Mouse (Mus musculus): ENCODE data around the gene Pet117. TPM values are rescaled to one million over a fixed set of nuclear protein-coding genes. Genes with fewer than 3 reads are reported as not detected.
A peak's percentile ranks its signal among the peaks of the same experiment; 100 is the strongest.

Pet117 gene
- polyA plus RNA-seq, 1 experiment from 2014 or later: 1.6 TPM

GRCm38 (mm10) chr2:144343158-144343557 is 25.6 kb upstream of the Pet117 start:
- Histone ChIP-seq H3K9me3 (ENCODE audit: low read length) (no peaks in the 10 kb centered on the region), H3K36me3 (ENCODE audit: insufficient read depth, low read length) (no peaks in the 10 kb centered on the region), H3K9ac (replicated peaks; ENCODE audit: low read depth) (no peak overlapping the region), H3K27ac (ENCODE audit: low read length) (no peak overlapping the region), H3K4me1 (ENCODE audit: insufficient read depth, low read depth, low read length) (no peaks in the 10 kb centered on the region), H3K27me3 (replicated peaks; ENCODE audit: insufficient read depth, low read length) (no peaks in the 10 kb centered on the region), H3K4me3 (ENCODE audit: low read depth, low read length) (no peak overlapping the region), H3K4me2 (replicated peaks; ENCODE audit: low read depth, low read length) (no peak overlapping the region)
- ATAC-seq: no peak
- no peak for DNase-seq (ENCODE audit: low spot score)
- TF ChIP-seq CTCF (IDR thresholded peaks at IDR 0.05): no peak
- no peak for TF ChIP-seq EP300 (IDR thresholded peaks at IDR 0.05)
- WGBS: 66% methylated on average over 4 of the region's 4 CpGs

DNA sequence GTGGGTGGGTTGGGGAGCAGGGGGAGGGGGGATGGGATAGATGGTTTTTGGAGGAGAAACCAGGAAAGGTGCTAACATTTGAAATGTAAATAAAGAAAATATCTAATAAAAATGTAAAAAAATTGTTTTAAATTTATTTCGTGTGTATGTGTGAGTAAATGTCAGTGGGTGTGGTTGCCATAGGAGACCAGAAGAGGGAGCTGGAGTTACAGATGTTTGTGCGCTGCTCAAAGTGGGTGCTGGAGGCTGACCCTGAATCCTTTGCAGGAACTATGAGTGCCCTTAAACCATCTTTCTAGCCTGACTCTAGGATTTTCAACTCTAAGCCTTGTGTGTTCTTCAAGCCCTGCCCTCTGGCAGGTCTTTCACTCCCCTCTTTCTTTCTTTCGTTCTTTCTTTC is 20.3 kb upstream of the Pet117 start:
- Histone ChIP-seq H3K36me3 (ENCODE audit: insufficient read depth, low read length) (no peaks in the 10 kb centered on the region), H3K9me3 (ENCODE audit: low read length) (no peaks in the 10 kb centered on the region)

GRCm38 (mm10) chr2:144352843-144353242 is 16.0 kb upstream of the Pet117 start:
- 83% methylated on average over 11 of the region's 11 CpGs for WGBS
- ATAC-seq: no peak
- no peak overlapping the region for H3K4me2 ChIP-seq (replicated peaks; ENCODE audit: low read depth, low read length)
- no peaks in the 10 kb centered on the region for H3K36me3 ChIP-seq (ENCODE audit: insufficient read depth, low read length)
- no peak overlapping the region for H3K4me3 ChIP-seq (ENCODE audit: low read depth, low read length)
- H3K9me3 ChIP-seq (ENCODE audit: low read length): no peaks in the 10 kb centered on the region
- H3K27me3 ChIP-seq (replicated peaks; ENCODE audit: insufficient read depth, low read length): no peaks in the 10 kb centered on the region
- TF ChIP-seq CTCF (IDR thresholded peaks at IDR 0.05) (no peak), EP300 (IDR thresholded peaks at IDR 0.05) (no peak)
- no peak overlapping the region for H3K9ac ChIP-seq (replicated peaks; ENCODE audit: low read depth)
- no peak for DNase-seq (ENCODE audit: low spot score)
- H3K27ac ChIP-seq (ENCODE audit: low read length): no peak overlapping the region
- no peaks in the 10 kb centered on the region for H3K4me1 ChIP-seq (ENCODE audit: insufficient read depth, low read depth, low read length)

More for the DNA sequence above, 20.3 kb upstream of the Pet117 start:
- H3K4me2 ChIP-seq (replicated peaks; ENCODE audit: low read depth, low read length): no peak overlapping the region
- H3K4me1 ChIP-seq (ENCODE audit: insufficient read depth, low read depth, low read length): no peaks in the 10 kb centered on the region
- no peak overlapping the region for H3K4me3 ChIP-seq (ENCODE audit: low read depth, low read length)
- no peaks in the 10 kb centered on the region for H3K27me3 ChIP-seq (replicated peaks; ENCODE audit: insufficient read depth, low read length)
- no peak overlapping the region for H3K27ac ChIP-seq (ENCODE audit: low read length)
- H3K9ac ChIP-seq (replicated peaks; ENCODE audit: low read depth): no peak overlapping the region
- TF ChIP-seq EP300 (IDR thresholded peaks at IDR 0.05) (no peak), CTCF (IDR thresholded peaks at IDR 0.05) (peak; percentile 51)
- WGBS: 75% methylated on average over 3 of the region's 3 CpGs
- ATAC-seq: no peak
- no peak for DNase-seq (ENCODE audit: low spot score)

DNA sequence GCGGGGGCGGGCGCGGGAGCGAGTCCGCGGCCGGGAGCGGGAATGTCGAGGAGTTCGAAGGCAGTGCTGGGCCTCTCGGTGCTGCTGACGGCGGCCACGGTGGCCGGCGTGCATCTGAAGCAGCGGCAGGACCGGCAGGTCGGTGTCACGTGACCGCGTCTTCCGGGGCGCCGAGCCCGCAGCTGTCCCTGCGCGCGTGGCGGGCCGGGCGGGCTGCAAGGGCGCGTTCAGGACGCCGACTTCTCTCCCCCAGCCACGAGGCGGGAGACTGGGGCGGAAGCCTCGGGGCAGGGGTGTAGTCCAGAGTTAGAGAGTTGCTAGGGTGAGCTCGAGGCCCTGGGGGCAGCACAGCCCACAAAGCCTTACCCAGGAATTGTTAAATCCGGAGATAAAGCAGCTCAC is 225 bp downstream of the Pet117 start:
- H3K4me1 ChIP-seq (ENCODE audit: insufficient read depth, low read depth, low read length): peaks cover 5% of the 10 kb centered on the region
- H3K27ac ChIP-seq (ENCODE audit: low read length): peak overlapping the region; percentile 92
- peak overlapping the region; percentile 84 for H3K4me3 ChIP-seq (ENCODE audit: low read depth, low read length)
- peak overlapping the region; percentile 76 for H3K9ac ChIP-seq (replicated peaks; ENCODE audit: low read depth)
- peak; percentile 83 for DNase-seq (ENCODE audit: low spot score)
- H3K36me3 ChIP-seq (ENCODE audit: insufficient read depth, low read length): peaks cover 7% of the 10 kb centered on the region; the same call in 1 of the 2 replicates
- peak overlapping the region; percentile 70 for H3K4me2 ChIP-seq (replicated peaks; ENCODE audit: low read depth, low read length)
- H3K9me3 ChIP-seq (ENCODE audit: low read length): no peaks in the 10 kb centered on the region
- 1% methylated on average over 41 of the region's 43 CpGs for WGBS
- TF ChIP-seq CTCF (IDR thresholded peaks at IDR 0.05) (peak; percentile 24), EP300 (IDR thresholded peaks at IDR 0.05) (no peak)
- peak; percentile 86 for ATAC-seq
- H3K27me3 ChIP-seq (replicated peaks; ENCODE audit: insufficient read depth, low read length): no peaks in the 10 kb centered on the region

DNA sequence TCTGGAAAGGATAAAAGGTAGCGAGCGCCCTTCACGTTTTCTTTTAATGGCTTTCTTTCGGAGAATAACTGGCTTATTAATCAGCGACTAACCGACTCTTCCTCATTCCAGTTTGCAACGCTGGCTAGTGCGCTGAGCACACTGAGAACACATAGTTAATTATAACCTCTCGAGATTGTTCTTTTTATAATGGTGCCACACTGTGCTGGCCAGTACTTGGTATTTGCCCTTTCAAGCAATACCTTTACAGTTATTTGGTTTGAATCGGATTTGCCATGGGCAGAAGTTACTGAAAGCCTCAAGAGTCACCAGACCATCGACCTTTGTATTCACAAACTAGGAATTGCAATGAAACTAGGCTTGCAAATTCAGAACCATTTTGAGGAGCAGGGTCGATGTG is 715 bp downstream of the Pet117 start:
- WGBS: under 1% methylated on average over 12 of the region's 12 CpGs
- DNase-seq (ENCODE audit: low spot score): peak; percentile 57
- no peak for ATAC-seq
- H3K4me2 ChIP-seq (replicated peaks; ENCODE audit: low read depth, low read length): peak overlapping the region; percentile 70
- peak overlapping the region; percentile 92 for H3K27ac ChIP-seq (ENCODE audit: low read length)
- peaks cover 7% of the 10 kb centered on the region; the same call in 1 of the 2 replicates for H3K36me3 ChIP-seq (ENCODE audit: insufficient read depth, low read length)
- peaks cover 5% of the 10 kb centered on the region for H3K4me1 ChIP-seq (ENCODE audit: insufficient read depth, low read depth, low read length)
- H3K9ac ChIP-seq (replicated peaks; ENCODE audit: low read depth): peak overlapping the region; percentile 76
- H3K27me3 ChIP-seq (replicated peaks; ENCODE audit: insufficient read depth, low read length): no peaks in the 10 kb centered on the region
- H3K4me3 ChIP-seq (ENCODE audit: low read depth, low read length): peak overlapping the region; percentile 84
- TF ChIP-seq EP300 (IDR thresholded peaks at IDR 0.05): 0 out of 2 replicates have a peak, but pooled peaks have one; percentile 15
- no peak for TF ChIP-seq CTCF (IDR thresholded peaks at IDR 0.05)
- no peaks in the 10 kb centered on the region for H3K9me3 ChIP-seq (ENCODE audit: low read length)

GRCm38 (mm10) chr2:144371566-144371965 is 2.8 kb downstream of the Pet117 start:
- Histone ChIP-seq H3K4me2 (replicated peaks; ENCODE audit: low read depth, low read length) (no peak overlapping the region), H3K27me3 (replicated peaks; ENCODE audit: insufficient read depth, low read length) (no peaks in the 10 kb centered on the region), H3K27ac (ENCODE audit: low read length) (no peak overlapping the region), H3K4me1 (ENCODE audit: insufficient read depth, low read depth, low read length) (peaks cover 5% of the 10 kb centered on the region), H3K9ac (replicated peaks; ENCODE audit: low read depth) (no peak overlapping the region), H3K9me3 (ENCODE audit: low read length) (no peaks in the 10 kb centered on the region), H3K4me3 (ENCODE audit: low read depth, low read length) (no peak overlapping the region), H3K36me3 (ENCODE audit: insufficient read depth, low read length) (peaks cover 14% of the 10 kb centered on the region; the same call in 1 of the 2 replicates)
- TF ChIP-seq CTCF (IDR thresholded peaks at IDR 0.05) (no peak), EP300 (IDR thresholded peaks at IDR 0.05) (no peak)
- 89% methylated on average over 4 of the region's 4 CpGs for WGBS
- ATAC-seq: no peak
- DNase-seq (ENCODE audit: low spot score): no peak

- TF ChIP-seq CTCF (IDR thresholded peaks at IDR 0.05) (no peak), EP300 (IDR thresholded peaks at IDR 0.05) (no peak)
- Histone ChIP-seq H3K4me1 (ENCODE audit: insufficient read depth, low read depth, low read length) (peaks cover 5% of the 10 kb centered on the region), H3K36me3 (ENCODE audit: insufficient read depth, low read length) (peaks cover 19% of the 10 kb centered on the region; the same call in 1 of the 2 replicates), H3K9ac (replicated peaks; ENCODE audit: low read depth) (no peak overlapping the region), H3K4me2 (replicated peaks; ENCODE audit: low read depth, low read length) (no peak overlapping the region), H3K4me3 (ENCODE audit: low read depth, low read length) (no peak overlapping the region), H3K27ac (ENCODE audit: low read length) (no peak overlapping the region), H3K9me3 (ENCODE audit: low read length) (no peaks in the 10 kb centered on the region), H3K27me3 (replicated peaks; ENCODE audit: insufficient read depth, low read length) (no peaks in the 10 kb centered on the region)
- 88% methylated on average over 9 of the region's 9 CpGs for WGBS
- no peak for DNase-seq (ENCODE audit: low spot score)
- no peak for ATAC-seq
Measured at GRCm38 (mm10) chr2:144373063-144373462, 4.3 kb downstream of the Pet117 start.
